Mouse (Mus musculus): ENCODE measurements at regions not wholly inside any gene's neighbourhood (a gene's known extent, or its start where the extent isn't known, plus 50 kb on each side); places are given as distances from the start of the nearest gene placed in this dataset.
"Not testable (repeated sequence)": the region's sequence is repeated elsewhere in the genome, so short reads cannot be mapped to it uniquely, and the experiment has no call there.

GRCm38 (mm10) chr11:7705312-7705764 lies 491.6 kb upstream of the Igfbp3 start:
- DNase-seq (ENCODE audit: low spot score in 2 of 2): no peak

DNA sequence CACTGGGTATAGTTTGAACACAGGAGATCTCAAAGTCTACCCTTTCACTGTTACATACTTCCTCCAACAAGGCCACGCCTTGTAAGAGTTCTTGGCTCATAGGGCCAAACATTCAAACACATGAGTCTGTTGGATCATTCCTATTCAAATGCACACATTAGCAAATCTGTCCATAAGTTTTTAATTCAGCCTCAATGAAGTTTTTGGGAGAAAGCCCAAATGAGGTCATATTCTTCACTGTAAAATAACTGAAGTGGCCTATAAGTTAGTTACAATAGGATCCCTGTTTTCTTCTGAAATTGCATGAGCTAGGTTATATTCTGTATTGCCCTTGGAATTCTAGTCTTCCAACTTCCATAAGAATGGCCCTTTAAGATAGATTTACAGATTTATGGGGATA lies 483.9 kb upstream of the Igfbp3 start:
- DNase-seq (ENCODE audit: low spot score in 2 of 2): no peak

GRCm38 (mm10) chr11:7689701-7690100 lies 476.0 kb upstream of the Igfbp3 start:
- not testable (repeated sequence) for DNase-seq (ENCODE audit: low spot score in 2 of 2)

DNA sequence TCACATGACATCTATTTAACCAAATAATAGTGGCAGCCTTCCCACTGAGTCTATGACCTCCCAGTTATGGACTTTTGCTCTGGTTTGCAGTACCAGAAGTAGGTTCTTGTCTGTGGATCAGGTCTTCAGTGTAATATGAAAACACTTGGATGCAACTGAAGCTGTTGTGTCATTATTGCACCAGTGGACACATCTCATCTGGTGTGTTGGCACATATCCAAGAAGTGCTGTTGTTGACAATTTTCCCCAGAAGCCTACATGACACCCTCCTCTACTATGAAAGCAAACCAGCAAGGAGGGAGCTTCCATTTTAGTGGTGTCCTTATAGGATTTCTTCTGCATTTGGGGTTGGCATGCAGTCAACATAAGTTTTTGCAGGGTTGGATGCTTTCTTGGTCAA lies 459.1 kb upstream of the Igfbp3 start:
- DNase-seq (ENCODE audit: low spot score in 2 of 2): no peak

- no peak for DNase-seq (ENCODE audit: low spot score in 2 of 2)
Measured at GRCm38 (mm10) chr11:7630637-7631036, 416.9 kb upstream of the Igfbp3 start.

- DNase-seq (ENCODE audit: low spot score in 2 of 2): no peak
Measured at GRCm38 (mm10) chr11:7625256-7625655, 411.5 kb upstream of the Igfbp3 start.

GRCm38 (mm10) chr11:7620320-7620719 lies 406.6 kb upstream of the Igfbp3 start:
- DNase-seq (ENCODE audit: low spot score in 2 of 2): no peak

- no peak for DNase-seq (ENCODE audit: low spot score in 2 of 2)
Measured at GRCm38 (mm10) chr11:7610752-7611151, 397.0 kb upstream of the Igfbp3 start.

DNA sequence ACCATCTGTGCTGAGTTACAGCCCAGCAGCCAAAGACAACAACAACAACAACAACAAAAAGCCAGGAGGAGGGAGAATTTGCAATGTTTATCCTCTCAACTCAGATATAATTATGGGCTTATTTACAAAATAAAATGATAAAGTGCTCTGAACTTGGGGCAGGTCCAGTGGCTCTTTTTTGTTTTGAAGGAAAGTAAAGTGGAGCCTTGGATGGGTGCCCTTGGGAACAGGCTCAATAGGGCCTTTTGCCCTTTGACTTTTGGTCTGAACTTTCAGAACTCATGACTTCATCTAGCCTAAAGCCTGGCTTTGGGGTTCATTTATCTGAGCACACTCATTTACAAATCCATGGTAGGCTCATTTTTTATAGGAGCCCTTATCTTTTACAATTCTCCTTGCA lies 396.2 kb upstream of the Igfbp3 start:
- DNase-seq (ENCODE audit: low spot score in 2 of 2): no peak

DNA sequence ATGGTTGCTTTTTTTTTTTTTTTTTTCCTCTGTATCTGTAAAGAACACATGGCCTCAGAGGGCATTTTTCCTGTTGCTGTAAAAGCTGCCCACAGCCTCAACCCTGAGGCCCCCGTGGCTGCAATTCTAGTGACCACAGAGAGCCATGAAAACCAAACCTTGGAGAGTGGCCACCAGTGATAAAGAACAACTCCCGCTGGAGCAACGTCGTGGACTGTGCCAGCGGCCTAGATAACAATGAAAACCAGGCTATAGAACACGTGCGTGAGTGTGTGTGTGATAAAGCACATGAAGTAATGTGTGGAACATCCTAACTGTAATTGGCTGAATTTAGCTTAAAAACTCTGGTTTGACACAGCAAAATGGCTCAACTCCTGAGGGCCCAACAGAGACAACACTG lies 392.9 kb upstream of the Igfbp3 start:
- DNase-seq (ENCODE audit: low spot score in 2 of 2): no peak

DNA sequence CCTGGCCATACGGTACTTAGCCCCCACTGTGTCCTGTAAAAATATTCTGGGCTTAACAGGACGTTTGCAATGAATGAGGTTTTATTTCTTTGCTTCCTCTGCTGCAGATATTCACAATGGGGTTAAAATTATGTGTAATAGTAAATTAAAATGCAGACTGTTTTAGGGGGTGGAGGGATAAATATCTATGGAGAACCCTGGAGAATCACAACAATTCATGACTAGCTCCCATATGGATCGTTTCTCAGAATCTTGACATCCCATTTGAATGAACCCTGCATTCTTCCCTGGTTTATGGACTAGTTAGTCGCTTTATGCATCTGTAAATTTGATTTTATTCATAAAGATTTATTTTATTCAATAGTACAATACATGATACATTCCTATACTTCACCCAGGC lies 378.3 kb upstream of the Igfbp3 start:
- DNase-seq (ENCODE audit: low spot score in 2 of 2): no peak

DNA sequence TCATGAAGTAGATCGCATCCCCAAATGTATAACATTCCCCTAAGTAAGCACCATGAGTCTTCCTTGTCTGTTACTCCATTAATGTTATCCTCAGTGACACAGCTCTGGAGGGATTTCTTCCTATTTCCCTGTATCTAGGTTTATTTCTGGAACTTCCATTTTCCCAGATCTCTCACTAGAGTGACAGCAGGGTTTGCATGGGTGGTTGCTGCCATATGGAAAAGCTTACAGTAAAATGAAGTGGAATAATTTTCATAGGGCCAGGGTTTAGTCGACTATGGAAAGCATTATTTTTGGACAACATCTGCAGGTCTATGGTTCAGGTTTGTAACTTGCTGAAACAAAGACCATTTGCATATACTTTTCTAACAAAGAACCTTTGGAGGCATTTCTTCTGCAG lies 369.6 kb upstream of the Igfbp3 start:
- DNase-seq (ENCODE audit: low spot score in 2 of 2): no peak

- DNase-seq (ENCODE audit: low spot score in 2 of 2): peak; percentile 6 to 22
Measured at GRCm38 (mm10) chr11:7568484-7568883, 354.8 kb upstream of the Igfbp3 start.

GRCm38 (mm10) chr11:7562029-7562428 lies 348.3 kb upstream of the Igfbp3 start:
- DNase-seq (ENCODE audit: low spot score in 2 of 2): no peak

DNA sequence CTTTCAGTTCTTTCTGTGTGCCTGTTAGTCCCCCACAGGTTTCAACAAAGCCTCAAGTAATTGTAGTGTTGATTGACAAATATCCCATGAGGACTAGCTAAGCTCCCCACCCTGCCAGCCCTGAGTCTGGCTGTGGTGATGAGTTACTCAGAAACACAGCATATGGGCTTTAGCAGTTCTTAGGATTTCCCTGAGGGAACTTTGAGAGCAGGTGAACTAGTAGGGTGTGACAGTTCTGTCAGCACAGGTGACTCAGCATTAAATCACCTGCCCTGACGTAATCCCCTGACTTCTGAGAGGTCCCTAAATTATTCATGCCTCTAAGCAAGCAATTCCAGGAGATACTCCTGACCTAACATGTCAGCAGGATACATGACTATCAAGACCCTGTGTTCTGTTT lies 347.7 kb upstream of the Igfbp3 start:
- no peak for DNase-seq (ENCODE audit: low spot score in 2 of 2)

- no peak for DNase-seq (ENCODE audit: low spot score in 2 of 2)
Measured at GRCm38 (mm10) chr11:7555613-7556274, 342.0 kb upstream of the Igfbp3 start.

DNA sequence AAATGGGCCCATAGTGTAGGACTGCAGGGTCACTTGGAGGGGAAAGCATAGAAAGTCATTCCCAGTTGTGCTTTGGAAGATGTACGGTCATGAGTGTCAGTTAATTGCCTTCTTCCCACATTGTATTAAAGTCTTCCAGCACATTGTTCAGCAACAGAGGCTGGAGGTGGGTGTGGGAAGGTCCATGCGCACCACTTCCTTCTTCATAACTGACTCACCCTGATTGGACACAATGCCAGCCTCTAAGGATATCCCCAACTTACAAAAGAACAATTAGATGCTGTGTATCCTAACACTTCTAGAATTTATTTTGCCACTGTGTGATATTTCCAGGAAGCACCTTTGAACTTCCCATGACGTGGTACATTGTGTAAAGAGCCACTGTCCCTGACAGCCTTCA lies 338.4 kb upstream of the Igfbp3 start:
- no peak for DNase-seq (ENCODE audit: low spot score in 2 of 2)

- no peak for DNase-seq (ENCODE audit: low spot score in 2 of 2)
Measured at GRCm38 (mm10) chr11:7547796-7548195, 334.1 kb upstream of the Igfbp3 start.

DNA sequence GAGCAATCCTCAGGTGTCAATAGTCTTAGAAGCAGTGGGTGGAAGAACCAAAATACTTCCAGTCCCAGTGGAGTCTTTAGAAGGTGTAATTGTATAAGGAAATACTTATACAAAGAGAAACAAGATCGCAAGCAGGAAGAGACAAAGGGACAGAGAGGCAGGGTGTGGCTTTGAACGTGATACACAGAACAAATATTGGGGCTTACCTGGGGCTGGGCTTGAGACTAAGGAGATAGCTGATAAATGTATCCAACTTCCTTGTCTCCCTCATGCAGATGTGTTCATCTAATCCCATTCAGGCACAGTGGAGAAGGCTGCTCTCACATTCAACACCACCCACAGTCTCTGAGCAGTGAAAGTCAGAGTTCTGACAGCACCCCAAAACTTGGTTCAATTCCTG lies 331.9 kb upstream of the Igfbp3 start:
- DNase-seq (ENCODE audit: low spot score in 2 of 2): no peak

DNA sequence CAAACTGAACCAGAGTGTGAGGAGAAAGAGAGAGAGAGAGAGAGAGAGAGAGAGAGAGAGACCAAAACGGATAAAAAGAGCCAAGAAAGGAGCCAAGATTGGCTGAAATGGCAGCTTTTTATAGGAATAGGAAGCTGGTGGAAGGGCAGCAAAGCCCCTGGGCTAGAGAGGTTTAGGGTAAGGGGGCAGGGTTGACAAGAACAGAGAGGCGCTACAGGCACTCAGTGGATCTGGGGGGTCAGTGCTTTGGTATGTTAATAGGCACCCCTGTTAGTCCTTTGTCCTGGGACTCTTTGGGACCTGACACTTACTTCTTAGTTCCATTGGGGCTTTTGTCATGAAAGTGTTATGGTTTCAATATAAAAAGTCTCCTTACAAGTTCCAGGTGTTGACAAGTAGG lies 320.9 kb upstream of the Igfbp3 start:
- no peak for DNase-seq (ENCODE audit: low spot score in 2 of 2)

DNA sequence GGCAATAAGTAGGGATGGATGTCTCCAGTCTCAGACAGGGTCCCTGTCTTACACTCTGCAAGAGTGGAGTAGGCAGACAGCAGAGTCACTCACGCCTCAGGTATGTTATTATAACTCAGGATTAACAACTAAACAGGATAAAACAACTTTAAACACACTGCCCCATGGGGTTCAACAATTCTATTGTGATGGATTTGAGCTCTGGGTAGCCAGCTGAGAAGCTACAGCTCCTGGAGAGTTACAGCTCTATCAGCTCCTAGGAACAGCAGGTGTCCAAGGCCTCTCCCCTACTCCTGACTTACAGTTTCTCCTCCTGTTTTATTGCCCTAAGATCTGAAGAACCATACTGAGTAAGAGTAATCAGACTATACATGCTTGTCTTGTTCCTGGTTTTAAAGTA lies 319.6 kb upstream of the Igfbp3 start:
- no peak for DNase-seq (ENCODE audit: low spot score in 2 of 2)

DNA sequence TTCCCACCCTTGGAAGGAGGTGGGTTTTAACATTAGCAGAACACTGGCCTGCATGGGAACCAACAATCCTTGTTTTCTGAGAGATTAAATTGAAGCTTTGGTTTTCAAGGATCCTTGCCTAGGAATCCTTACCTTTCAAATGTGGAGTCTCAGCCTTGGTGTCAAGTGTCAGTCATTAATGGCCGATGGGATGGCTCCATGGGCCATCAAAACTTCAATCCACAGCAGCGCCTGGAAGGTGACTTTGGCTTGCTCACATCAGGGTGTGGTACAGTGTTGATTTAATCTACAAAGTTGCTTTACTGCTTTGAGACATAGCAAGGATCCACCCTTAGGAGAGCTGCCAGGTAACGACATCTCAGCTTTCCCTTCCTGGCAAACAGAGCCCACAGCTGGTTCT lies 318.1 kb upstream of the Igfbp3 start:
- DNase-seq (ENCODE audit: low spot score in 2 of 2): no peak

- DNase-seq (ENCODE audit: low spot score in 2 of 2): no peak
Measured at GRCm38 (mm10) chr11:7530482-7531148, 316.9 kb upstream of the Igfbp3 start.

Data from adrenal gland, adult 18-20 months (tissue).